Mouse (Mus musculus): ENCODE measurements at regions not wholly inside any gene's neighbourhood (a gene's known extent, or its start where the extent isn't known, plus 50 kb on each side); places are given as distances from the start of the nearest gene placed in this dataset.

DNA sequence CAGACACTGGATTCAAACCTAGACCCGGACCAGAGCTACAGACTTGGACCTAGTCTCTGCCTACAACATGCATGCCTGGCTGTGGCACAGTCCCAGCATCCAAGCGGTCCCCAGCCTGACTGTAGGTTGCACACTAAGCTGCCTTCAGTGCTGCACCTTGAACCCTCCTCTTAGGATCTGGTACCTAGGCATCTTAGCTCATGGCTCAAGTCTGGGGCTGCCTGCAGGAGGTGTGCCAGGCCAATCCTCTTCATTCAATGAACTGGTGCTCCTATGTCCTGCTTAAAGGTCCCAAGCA, 73.4 kb upstream of the Ppara start:
- DNase-seq: no peak

DNA sequence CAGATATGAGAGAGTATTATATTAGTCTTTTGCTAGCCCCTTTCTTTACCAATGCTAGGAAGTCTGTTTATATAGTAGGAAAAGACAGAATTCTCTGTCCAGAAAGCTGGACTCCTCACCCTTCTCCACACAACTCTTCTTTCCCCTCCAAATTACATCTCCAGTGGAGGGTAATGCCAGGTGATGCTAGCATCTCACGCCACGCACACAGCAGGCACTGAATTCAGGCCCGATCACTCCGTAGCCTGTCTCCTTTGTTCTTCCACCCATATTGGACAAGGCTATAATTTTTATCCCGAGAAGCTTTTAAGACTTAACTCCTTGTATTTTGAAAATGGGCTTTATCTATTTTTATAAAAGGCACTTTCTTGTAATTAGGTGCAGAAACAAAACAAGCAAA, 73.0 kb upstream of the Ppara start:
- no peak for DNase-seq

DNA sequence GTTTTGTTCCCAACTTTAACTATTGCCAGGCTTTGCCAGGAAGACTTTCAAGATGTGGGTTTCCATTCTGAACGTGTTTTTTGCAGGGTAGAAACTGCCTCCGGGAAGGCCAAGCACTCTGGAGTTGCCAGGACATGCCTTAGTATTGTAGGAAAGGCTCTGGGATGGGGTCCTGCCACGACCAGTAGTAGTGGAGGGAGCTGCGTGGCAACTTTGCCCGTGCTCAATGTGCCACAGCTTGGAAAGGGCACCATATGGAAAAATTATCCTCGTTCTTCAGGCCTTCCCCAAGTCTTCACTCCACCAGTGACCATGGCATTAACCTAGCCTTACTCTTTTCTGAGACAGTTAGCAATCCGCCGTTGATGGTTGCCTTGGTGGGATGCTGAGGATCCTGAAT, 72.5 kb upstream of the Ppara start:
- no peak for DNase-seq

DNA sequence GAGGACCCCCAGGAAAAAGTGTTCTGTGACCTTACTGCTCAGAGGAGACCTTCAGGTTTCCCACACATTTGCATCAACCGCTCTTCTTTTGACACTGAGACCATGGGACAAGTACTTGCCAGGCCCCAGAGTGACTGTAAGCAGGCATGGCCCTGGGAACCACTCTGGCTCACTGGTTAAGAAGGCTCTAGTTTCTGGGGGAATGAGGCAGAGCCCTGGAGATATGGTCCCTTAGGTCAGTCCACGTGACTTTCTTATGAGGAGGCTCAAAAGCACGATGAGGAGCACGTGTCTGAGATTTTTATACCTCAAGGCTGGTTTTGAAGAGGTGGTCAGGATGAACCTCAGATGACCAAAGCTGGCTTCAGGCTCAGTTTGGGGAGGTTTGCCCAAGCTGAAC, 72.1 kb upstream of the Ppara start:
- no peak for DNase-seq

DNA sequence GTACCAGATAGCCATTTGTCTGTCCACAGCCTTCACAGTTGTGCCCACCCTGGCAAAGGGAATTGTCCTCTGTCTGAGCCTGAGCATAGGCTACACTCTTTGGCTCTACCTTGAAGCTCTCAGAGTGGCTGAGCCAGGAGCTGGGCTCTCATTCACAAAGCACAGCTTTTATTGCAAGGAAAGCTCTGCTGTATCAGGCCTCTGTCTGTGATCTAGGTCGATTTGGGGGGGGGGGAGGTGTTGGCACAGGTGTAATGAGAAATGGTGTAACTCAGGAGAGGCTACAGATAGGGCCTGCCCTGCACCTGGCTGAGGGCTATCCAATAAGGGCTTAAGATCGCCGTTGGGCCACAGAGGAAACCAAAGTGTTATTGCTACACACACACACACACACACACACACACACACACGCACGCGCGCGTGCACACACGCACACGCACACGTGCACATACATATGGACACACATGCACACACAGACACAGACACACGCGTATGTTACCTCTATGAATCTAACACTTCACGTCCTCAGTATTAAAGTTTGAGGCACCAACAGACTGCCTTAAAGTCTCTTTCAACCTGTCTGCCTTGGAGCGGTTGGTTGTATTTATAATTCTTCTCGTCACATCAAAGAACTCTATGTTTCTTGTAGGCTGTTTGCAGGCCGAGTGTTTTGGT, 70.9 kb upstream of the Ppara start:
- no peak for DNase-seq

DNA sequence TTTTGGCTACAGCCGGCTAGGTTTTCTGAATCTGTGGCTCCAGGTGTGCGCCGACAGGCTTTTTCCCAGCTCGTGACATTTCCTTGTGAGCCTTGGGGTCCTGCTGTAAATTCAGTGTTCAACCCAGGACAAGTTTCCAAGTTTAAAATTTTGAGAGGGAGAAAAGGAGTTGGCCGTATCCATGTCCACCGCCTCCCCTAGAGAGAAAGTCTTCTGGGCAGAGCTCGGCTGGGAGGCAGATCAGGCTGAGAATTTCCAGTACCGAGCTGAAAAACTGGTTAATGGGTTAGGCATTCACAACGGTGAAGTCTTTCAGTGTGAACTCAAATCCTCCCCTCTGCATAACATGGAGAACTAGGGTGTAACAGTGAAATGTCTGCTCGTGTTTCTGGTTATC, 70.4 kb upstream of the Ppara start:
- DNase-seq: no peak

DNA sequence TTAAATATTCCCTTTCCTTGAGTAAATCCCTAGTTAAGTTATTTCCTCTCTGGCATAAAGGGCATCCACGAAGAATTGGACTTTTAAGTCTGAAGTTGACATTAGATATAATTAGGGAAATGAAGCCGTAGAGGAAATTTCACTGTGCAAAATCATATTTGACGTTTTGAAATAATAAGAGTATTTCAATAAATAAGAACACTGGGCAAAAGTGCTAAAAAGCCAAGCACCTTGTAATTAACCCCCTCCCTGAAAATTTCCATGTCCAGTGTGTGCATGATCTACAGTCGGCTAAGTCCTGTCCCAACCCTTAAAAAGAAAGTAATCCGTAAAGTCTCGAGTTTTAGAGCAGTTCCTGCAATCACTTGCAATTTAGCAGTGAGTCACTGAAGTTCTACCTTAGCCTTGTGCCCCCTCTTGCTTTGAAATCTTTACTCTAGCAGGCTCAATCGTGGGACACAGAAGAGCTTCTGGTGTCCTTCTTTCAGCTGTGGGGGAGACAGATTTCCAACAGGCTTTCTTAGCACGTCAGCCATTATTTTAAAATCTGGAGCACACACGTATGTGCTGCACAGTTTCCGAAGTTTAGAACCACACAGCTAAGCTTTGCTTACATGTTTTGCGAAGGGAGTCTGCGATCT, 69.5 kb upstream of the Ppara start:
- no peak for DNase-seq

DNA sequence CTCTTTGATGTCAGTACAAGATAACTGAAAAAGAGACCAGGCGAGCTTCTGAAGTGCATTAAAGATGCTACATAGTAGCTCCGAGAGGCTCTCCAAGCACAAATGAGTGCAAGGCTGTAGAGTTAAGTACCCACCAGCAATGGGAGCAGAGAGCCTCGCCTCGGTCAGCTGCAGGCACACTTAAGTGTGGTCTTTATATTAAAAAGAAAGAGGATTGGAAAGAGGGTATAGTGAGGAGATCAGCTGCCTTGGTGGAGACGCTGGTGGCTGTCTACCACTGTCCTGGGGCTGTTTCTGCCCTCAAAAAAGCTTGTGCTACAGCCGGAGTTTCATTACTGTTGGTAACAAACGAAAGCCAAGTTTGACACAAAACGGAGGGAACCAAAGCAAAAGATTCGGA, 68.3 kb upstream of the Ppara start:
- DNase-seq: no peak

DNA sequence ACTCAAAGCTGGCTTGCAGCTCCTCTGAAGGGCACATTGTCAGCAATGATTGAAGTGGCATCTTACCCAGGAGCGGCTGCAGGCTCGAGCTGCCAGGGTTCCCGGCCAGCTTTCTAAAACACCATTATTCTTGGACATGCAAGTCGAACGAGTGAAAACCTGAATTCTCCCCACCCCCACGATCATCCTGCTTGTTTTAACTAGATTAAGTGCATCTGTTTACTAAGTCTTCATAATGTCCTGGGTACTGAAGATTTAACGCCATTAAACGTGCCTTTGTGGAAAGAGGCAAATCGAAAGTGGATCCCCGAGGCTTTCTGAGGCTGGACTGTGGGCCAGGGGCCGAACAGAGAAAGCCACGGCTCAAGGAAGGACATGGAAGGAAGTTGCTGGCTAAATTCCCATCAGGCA, 67.4 kb upstream of the Ppara start:
- peak; percentile 40 for DNase-seq

DNA sequence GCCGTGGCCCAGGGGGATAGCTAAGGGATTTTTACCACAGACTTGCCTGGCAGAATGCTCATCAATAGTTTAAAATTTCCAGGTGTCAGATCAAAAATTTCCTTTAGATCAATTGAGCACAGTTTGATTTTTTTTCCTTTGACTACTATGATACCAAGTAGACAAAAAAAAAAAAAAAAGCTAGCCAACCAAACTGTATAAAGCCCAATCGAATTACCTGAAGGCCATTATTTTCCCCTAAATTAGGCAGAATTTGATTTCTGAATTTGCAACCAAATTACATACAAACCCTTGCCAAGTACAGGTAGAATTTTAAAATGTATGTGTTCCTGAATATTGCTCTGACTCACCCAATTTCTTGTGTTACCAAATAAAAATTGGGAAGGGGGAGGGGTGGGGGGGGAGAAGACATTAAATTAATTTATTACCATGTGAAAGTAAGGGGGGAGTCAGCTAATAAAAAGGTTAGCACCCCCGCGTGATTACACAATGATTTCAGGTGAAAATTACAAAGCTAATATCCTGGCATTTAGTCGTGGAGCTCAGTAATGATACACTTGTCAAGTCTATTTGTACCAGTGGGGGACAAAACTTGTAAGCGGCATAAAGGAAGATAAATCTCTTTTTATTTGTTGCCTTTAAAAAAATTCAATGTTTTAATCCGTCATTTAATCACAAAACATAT, 66.7 kb upstream of the Ppara start:
- DNase-seq: no peak

DNA sequence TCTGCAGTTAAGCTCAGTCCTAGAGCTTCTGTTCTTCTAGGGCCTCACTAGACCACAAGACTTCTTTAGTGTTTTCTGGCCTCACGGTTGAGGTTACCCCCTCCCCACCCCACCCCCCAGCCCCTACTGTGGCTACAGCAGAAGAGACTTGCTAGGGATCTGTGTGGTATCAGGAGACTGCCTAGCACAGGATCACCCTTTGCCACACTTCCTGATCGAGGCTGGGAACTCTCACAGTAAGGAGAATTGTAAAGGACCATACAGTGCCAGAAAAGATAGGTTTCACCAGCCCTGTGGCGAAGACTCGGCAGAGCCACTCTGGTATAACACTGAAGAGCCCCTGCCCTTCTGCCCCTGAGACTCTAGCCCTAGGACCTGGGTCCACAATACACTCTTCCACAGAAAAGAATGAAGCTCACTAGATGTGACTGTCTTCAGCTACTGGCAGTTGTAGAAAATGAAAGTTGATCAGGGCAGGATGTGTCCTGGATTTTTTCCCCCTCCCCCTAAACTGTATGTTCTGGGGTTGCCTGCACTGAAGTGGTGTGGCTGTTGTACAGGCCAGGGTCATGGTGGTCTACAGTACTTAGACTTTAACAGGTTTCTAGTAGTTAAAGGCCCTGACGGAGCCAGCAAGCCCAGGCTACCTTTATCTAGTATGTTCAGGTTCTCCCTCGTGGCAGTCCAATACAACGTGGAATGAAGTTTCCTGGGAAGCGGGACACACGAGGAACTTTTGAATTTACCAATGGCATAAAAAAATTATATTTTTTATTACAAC, 65.7 kb upstream of the Ppara start:
- DNase-seq: no peak

DNA sequence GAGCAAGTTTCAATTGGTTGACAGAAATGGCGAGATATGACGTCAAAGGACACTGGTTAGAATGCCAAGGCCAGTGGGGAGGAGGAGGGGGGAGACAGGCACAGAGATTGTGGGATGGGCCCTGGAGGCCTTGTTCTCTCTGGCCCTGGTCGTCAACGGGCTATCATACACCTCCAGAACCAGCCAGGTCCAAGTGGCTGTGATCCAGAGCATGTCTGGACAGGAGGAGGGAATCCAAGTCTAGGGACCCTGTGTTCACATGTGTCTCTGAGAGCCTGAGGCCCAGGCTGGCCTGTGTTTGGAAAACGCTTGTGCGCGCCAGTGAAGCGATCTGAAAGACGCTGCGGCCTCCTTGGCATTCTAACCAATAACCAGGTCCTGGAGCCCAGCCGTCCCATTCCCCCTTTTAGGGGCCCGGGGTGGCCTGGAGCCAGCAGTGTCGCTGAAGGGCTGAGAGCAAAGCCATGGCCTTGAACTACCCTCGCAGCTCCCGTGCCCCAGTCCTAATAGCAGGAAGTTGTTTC, 65.1 kb upstream of the Ppara start:
- peak; percentile 81 for DNase-seq

DNA sequence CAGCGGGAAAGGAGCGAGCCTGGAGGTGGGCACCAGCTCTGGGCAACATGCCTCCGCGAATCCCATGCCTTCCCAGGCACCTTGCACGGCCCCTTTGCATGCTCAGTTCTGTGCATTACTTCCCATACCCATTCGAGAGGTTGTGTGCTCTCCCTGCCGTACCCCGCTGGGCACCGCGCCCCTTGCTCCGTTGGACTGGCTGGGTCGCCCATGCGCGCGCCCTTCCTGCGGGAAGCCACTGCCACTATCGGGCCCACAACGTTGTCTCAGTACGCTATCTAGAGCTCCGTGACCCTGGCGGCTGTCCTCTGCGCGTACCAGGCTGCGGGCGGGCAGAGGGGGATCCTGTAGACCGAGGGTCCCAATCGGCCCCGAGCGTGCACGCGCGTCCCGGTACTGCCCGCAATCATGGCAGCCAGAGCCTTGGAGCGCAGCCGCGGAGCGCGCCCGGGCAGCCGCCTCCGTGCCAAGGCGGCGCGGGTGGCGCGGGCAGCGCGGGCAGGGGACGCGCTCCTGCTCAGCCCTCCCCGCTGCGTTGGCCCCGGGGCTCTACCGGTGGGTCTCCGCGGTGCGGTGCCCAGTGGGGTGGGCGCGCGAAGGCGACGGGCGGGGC, 64.5 kb upstream of the Ppara start:
- peak; percentile 80 for DNase-seq

DNA sequence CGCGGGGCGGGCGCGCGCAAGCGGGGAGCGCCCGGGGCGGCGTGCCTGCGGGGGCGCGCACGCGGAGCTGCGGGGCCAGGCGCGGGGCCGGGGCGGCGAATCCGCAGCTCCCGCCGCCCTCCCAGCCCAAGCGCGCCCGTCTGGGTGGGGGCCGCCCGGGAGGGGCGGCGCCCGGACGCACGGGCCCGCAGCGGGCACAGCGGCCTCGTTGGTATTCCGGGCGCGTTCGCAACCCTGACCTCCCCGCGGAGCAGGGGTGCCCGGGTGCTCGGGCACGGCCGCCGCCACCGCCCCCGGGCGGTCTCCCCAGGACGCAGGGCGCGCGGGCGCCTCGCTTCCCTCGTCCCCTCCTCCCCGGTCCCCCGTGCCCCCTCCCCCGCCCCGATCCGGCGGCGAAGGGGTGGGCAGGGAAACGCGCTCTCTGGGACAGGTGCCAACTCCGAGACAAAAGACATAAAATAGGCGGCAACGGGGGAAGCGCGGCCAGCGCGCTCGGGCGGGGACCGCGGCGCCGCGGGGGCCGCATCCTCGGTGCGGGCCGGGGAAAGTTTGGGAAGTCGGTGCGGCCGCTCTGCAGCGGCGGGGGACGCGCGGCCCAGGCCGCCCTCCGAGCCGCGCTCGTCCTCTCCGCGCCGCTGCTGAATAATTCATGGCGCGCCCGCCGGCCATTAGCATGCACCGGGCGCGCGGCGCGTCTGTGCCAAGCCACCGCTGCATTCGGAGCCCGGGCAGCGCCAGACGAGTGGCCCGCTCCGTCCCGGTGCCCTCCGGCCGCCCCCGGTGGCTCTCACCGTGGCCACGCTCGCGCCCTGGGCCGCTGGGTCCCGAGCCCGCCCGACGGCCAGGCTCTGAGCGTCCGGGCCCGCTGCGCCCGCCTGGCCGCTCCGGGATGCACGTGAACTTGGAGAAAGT, 63.7 kb upstream of the Ppara start:
- peak; percentile 94 for DNase-seq

DNA sequence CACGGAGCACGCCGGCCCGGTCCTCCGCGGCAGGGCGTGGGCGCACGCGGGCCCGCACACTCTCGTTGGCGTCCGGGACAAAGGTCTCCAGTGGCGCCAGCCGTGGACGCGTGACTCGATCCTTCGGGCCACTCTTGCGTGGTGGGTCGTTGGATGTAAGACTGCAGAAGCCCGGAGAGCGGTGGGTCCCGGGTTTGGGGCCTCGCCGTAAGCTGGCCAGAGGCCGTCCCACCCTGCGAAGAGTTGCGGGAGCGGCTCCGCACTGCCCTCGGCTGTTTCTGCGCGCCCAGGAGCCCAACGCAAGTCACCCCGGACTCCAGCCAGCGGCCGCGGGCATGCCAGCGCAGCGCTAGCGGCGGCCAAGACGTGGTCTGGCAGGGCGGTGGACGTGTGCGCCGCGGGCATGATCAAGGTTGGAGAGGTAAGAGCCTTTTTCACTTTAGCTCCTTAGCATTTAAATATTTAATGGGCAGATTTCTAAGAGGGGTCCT, 63.0 kb upstream of the Ppara start:
- DNase-seq: no peak

DNA sequence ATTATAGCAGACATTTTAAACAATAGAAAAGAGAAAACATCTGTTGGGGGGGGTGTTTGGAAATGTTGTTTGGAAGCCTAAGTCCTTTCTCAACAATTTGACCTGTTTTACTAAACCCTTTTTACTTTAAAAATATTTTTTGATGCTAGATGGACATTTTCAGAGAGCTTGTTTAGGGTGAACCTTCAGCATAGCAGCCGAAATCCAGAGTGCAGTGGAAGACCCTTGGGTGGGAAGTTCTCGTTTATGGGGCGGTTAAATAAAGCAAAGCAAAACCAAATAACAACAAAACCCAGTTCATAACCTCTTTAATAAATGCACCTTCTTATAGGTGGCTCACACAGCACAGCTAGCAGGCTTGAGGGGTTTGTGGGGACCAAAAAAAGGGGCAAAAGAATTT, 62.4 kb upstream of the Ppara start:
- DNase-seq: no peak

DNA sequence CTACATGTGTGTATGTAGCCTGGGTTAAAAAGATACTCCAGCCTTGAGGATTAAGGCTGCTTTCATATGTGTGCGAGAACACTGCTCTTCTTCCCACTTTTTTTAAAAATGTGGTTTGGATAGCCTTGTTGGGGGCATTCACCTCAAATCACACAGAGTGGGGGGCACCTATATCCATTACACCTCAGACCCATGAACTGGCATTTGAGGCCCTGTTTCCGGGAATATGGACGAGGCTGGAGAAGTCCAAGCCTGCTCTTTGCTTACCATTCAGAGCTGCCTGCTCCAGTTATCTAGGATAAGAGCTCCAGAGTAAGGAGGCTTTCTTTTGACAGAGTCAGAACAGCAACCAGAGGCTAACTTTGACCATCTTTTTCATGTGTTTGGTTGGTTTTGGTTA, 61.9 kb upstream of the Ppara start:
- DNase-seq: no peak

DNA sequence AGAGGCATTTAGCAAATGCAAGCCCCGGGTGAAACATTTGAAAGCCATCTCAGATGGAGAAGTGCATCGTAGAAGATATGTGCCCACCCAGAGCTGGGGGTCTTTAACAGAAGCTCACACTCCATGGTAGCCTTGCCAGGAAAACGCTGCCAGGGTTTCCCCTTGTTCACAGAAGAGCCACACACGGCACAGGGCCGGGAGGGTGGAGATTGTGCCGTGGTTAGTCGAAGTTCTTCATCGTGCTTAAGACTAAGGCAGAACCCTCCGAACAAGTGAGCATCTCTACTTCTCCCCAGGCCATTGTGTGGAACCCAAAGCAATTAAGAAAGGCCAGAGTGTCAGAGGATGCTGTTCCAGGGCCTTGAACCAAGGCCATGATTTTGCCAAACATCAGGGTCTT, 61.3 kb upstream of the Ppara start:
- no peak for DNase-seq

DNA sequence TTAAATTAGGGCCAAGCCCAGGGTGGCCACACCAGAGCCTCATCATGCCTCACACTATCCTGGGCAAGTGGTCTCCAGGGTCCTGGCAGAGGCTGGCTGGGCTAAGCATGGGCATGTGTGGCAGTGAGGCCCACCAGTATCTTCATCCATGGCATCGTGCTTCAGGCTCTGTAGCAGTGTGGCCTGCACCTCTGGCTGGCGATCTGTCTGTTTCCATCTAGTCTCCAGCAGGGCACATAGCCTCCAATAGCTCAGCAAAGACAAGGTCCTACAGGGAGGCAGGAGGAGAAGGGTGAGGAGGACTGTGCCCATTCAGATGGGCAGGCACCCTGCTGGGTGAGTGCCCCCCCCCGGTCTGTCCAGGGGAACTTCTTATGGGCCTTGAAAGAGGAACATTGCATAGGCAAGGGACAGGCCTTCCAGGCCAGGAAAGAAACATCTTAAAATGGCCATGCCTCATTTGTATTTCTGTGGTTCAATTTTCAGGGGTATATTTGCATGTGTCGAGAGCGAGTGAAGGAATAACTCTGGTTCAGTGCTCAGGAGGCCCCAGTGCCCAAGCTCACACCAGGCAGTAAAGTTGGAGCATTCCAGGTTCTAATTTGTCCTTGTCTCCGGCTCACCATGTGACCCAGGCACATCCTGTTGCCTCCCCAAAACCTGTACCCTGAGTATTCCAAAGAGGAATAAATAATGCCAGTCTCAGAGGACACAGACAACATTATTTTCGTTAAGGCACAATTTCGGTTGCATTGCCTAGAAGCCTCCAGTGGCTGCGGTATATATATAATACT, 60.4 kb upstream of the Ppara start:
- no peak for DNase-seq

DNA sequence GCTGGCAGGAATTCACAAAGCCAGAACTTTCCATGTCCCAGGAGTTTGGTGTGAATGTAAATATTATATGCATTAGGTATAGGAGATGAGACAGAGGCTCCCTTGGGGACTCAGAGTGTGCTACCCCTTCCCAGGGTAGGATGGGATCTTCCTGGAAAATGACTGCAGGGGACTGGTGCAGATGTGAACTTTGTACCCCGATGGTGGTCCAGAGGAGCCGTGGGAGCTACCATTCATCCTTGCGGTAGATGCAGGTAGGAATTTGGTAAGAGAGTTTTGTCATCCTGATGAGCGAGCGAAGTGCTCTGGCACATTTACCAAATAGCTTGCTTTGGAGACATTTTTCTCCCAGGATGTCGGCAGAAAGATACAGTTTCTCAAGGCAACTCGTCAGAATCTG, 59.7 kb upstream of the Ppara start:
- DNase-seq: no peak

DNA sequence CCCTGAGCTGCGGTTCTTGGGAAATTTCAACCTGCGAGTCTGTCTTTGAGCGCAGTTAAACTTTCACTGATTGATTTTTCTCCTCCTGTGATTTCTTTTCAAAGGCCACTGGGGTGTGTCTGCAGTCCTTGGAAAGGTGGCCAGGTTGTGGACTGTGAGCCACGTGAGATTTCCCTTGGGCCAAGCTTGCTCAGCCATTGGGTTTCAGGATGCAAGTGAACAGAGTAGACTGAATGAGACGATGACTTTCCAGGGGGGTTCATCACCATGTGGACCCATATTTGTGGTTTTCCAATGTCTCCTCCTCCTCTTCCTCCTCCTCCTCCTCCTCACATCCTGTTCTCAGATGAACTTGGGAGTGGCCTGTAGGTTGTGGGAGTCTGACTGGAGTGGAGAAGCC, 59.0 kb upstream of the Ppara start:
- DNase-seq: no peak

All from right cerebral cortex, postnatal 4 days (tissue).